Mouse (Mus musculus) forebrain, embryonic 13.5 days (tissue): ENCODE data around the gene Ano1. TPM values are rescaled to one million over a fixed set of nuclear protein-coding genes. Genes with fewer than 3 reads are reported as not detected.

Experiments used
- ATAC-seq: fragments of 200-750 bp; cut with Nextera tagmentation; 2 replicates; pipeline ENCODE4 v1.8.0; 2017
- H3K27ac ChIP-seq: fragments of 300-500 bp; sonication (generic); 2 replicates; pipeline ENCODE4 v1.5.1; 2015; ENCODE audit warnings: inconsistent platforms, mild to moderate bottlenecking, moderate library complexity
- H3K27me3 ChIP-seq: fragments of 300-500 bp; sonication (generic); 2 replicates; pipeline ENCODE4 v1.6.1; 2015; ENCODE audit warnings: mild to moderate bottlenecking, inconsistent platforms
- H3K36me3 ChIP-seq: fragments of 300-500 bp; sonication (generic); 2 replicates; pipeline ENCODE4 v1.6.1; 2015; ENCODE audit warnings: mild to moderate bottlenecking, inconsistent platforms; ENCODE audit not compliant: poor library complexity, severe bottlenecking
- H3K4me1 ChIP-seq: fragments of 300-500 bp; sonication (generic); 2 replicates; pipeline ENCODE4 v1.6.1; 2015; ENCODE audit warnings: inconsistent platforms
- H3K4me2 ChIP-seq: fragments of 300-500 bp; sonication (generic); 2 replicates; pipeline ENCODE4 v1.6.1; 2015; ENCODE audit warnings: inconsistent platforms, mild to moderate bottlenecking, moderate library complexity
- H3K4me3 ChIP-seq: fragments of 300-500 bp; sonication (generic); 2 replicates; pipeline ENCODE4 v1.5.1; 2015; ENCODE audit warnings: mild to moderate bottlenecking, inconsistent platforms
- H3K9ac ChIP-seq: fragments of 300-500 bp; sonication (generic); 2 replicates; pipeline ENCODE4 v1.6.1; 2015; ENCODE audit warnings: mild to moderate bottlenecking, inconsistent platforms
- H3K9me3 ChIP-seq: fragments of 300-500 bp; sonication (generic); replicated peaks from 2 replicates; pipeline ENCODE4 v1.6.1; 2016; ENCODE audit warnings: inconsistent platforms
- WGBS: fragments of 180-500 bp; shearing (Covaris S2); methylation state at CpG from one replicate; pipeline ENCODE4 v1.1.7; 2015; 5-methylcytosine and 5-hydroxymethylcytosine counted together
- polyA plus RNA-seq: library from polyadenylated mRNA; unstranded; fragments of >200 nt; fragmentation: Nextera tagmentation; extraction: Ambion mirVana; gene quantifications from 2 replicates; pipeline ENCODE4 v1.2.1, GENCODE M21; 2015

Ano1 gene
- 12.3 and 14.3 TPM in 2 replicates for polyA plus RNA-seq

DNA sequence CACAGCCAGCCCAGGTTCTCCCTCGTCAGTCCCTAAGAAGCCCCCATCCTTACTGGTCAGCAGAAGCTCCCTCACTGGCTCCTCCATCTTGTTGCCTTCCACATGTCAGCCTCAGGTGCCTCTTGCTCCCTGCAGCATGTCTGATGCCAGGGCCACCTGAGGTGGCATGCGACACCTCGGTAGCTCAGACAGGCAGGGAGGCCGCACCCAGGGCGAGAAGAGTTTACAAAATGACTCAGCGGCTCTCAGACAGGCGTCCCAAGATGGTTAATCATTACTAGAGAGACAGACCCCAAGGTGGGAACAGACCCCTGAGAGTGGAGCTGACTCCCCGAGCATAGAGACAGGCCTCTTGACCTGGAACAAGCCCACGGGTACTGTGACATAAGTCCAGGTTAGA lies at the start of gene Ano1:
Ano1 (minus strand) TSS at position 142 of the 400 bp plus-strand sequence.
- Histone ChIP-seq H3K4me3 (no peak within 1 kb of the TSS), H3K9ac (no peak within 1 kb of the TSS), H3K9me3 (no peaks in the 10 kb centered on the region), H3K36me3 (no peaks in the 10 kb centered on the region), H3K27me3 (no peaks in the 10 kb centered on the region), H3K4me1 (0 out of 2 replicates have a peak, but pooled peaks cover 6% of the 10 kb centered on the region), H3K4me2 (no peak within 1 kb of the TSS), H3K27ac (no peak within 1 kb of the TSS)
- no peak for ATAC-seq
- WGBS, result 90% methylated on average over 9 of the region's 9 CpGs

DNA sequence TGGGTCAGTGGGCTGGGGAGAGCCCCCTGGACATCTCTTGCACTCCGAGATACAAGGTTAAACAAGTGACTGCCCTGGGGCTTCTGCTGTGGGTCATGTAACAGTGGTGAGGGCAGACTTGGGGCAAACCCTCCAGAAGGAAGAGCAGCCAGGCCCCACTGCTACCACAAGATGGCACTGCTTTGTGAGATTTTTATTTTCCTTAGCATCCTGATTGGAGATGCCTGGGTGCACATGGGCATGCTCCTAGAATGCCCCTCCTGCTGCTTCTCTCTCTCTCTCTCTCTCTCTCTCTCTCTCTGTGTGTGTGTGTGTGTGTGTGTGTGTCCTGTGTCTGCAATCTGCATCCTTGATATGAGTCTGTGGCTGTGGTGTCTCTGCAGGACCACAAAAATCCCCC lies 46.7 kb upstream of the Ano1 start:
- no peak overlapping the region for H3K27ac ChIP-seq
- H3K4me3 ChIP-seq, result no peak overlapping the region
- no peaks in the 10 kb centered on the region for H3K4me1 ChIP-seq
- no peaks in the 10 kb centered on the region for H3K36me3 ChIP-seq
- no peaks in the 10 kb centered on the region for H3K9me3 ChIP-seq
- peaks cover 39% of the 10 kb centered on the region for H3K27me3 ChIP-seq
- no peak overlapping the region for H3K9ac ChIP-seq
- H3K4me2 ChIP-seq, result no peak overlapping the region
- WGBS, result 62% methylated on average over 1 of the region's 1 CpGs
- 0 out of 2 replicates have a peak, but pooled peaks have one; percentile 41 for ATAC-seq

DNA sequence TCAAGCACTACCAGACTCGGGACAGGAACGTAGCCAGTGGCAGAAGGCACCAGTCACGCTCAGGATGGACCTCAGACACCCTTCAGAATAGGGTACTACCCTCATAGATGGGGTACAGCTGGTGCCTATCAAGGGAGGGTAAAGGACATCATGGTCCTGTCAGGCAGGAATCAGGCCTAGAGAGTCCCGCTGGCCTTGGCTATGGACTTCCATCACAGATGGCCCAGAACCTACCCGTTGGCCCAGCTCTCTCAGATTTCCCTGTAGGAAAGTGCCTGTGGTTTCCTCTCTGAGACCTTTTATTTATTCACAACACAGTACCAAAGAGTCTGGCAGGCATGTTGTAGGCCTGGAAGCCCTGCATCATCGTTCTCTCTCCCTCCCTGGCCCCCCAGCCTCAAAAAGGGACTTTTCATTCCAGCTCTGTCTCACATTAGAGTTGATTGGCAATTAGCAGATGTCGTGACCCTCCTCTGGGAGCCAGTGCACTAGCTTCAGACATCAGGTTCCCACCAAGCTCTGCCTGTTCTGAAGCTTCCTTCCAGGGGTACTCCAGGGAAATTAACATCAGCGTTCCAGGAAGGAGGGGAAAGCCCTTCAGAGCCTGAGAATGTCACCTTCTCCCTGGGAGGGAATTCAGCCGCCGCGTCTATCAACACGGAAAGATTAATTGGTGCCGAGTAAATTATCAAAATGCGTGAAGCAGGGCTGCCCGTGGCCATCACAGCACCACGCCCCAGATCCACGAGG lies 45.4 kb upstream of the Ano1 start:
- 0 out of 2 replicates have a peak overlapping the region, but pooled peaks have one; percentile 1 for H3K9ac ChIP-seq
- peaks cover 33% of the 10 kb centered on the region for H3K27me3 ChIP-seq
- no peak overlapping the region for H3K4me3 ChIP-seq
- H3K27ac ChIP-seq, result no peak overlapping the region
- no peaks in the 10 kb centered on the region for H3K9me3 ChIP-seq
- no peak overlapping the region for H3K4me2 ChIP-seq
- no peaks in the 10 kb centered on the region for H3K36me3 ChIP-seq
- H3K4me1 ChIP-seq, result no peaks in the 10 kb centered on the region
- ATAC-seq, result no peak
- 58% methylated on average over 17 of the region's 17 CpGs for WGBS

DNA sequence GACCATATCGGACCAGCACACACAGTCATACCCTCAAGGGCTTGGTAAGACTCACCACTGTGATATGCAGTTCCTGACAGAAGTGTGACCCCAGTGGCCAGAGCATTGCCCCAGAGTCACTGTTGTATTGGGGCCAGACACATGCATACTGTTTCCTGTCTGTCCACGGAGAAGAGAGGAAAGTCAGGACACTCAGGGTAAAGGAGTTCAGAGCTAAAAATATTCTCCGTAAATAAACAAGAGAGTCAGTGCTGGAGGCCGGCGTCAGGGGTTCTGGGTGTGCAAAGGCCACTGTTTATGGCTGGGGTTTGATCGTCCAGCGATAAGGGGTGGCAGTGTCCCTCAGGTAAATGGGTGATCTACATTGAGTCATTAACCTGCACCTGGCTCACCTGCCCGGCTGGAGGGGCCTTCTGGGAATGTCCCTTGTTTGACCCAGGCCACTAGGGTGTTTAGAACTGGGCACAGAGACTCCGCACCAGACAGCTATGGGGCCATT lies 44.3 kb upstream of the Ano1 start:
- H3K4me1 ChIP-seq, result no peaks in the 10 kb centered on the region
- H3K4me2 ChIP-seq, result no peak overlapping the region
- peaks cover 24% of the 10 kb centered on the region for H3K27me3 ChIP-seq
- WGBS, result 91% methylated on average over 9 of the region's 9 CpGs
- no peak overlapping the region for H3K4me3 ChIP-seq
- H3K27ac ChIP-seq, result no peak overlapping the region
- no peaks in the 10 kb centered on the region for H3K36me3 ChIP-seq
- ATAC-seq, result no peak
- H3K9me3 ChIP-seq, result no peaks in the 10 kb centered on the region; the same call in 1 of the 2 replicates
- no peak overlapping the region for H3K9ac ChIP-seq

DNA sequence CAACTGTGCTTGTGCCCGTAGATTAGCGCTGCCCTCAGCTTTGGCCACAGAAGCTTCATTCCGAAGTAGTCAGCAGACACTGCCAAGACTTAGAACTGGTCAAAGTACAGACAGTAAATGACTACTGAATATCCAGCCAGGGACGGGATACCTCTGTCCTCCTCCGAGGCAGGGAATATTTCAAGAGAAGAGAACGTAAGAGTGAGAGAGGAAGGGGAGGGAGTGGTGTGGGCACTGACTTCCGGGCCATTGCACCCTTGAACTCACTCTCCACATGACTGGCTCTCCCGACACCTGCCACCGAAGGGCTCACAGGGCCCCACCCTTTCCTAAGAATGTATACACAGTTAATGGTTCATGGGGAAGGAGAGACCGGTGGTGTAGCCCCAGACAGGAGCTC lies 41.5 kb upstream of the Ano1 start:
- no peak overlapping the region for H3K9ac ChIP-seq
- H3K27ac ChIP-seq, result no peak overlapping the region
- H3K27me3 ChIP-seq, result 0 out of 2 replicates have a peak, but pooled peaks cover 15% of the 10 kb centered on the region
- no peak overlapping the region for H3K4me3 ChIP-seq
- whole genome bisulfite sequencing, result 84% methylated on average over 10 of the region's 10 CpGs
- H3K4me2 ChIP-seq, result no peak overlapping the region
- ATAC-seq, result no peak
- no peaks in the 10 kb centered on the region; the same call in 1 of the 2 replicates for H3K9me3 ChIP-seq
- H3K36me3 ChIP-seq, result no peaks in the 10 kb centered on the region
- no peaks in the 10 kb centered on the region for H3K4me1 ChIP-seq

DNA sequence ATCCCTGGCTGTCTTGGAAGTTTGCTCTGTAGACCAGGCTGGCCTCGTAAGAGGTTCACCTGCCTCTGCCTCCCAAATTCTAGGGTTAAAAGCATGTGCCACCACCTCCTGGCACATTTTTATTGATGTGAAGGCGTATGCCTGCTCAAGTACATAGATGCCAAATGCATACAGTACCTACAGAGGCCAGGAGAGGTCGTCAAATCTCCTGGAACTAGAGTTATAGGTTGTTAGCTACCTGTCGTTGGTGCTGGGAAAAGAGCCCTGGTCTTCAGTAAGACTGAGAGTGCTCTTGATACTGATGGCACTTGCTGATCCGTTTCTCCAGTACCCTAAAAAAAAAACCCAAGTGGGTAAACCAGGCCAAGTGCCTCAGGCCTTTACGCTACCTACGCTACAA lies 39.7 kb upstream of the Ano1 start:
- no peaks in the 10 kb centered on the region; the same call in 1 of the 2 replicates for H3K9me3 ChIP-seq
- H3K36me3 ChIP-seq, result no peaks in the 10 kb centered on the region
- 0 out of 2 replicates have a peak, but pooled peaks cover 10% of the 10 kb centered on the region for H3K27me3 ChIP-seq
- no peak for ATAC-seq
- no peaks in the 10 kb centered on the region for H3K4me1 ChIP-seq
- no peak overlapping the region for H3K4me2 ChIP-seq
- no peak overlapping the region for H3K9ac ChIP-seq
- H3K27ac ChIP-seq, result no peak overlapping the region
- H3K4me3 ChIP-seq, result no peak overlapping the region
- WGBS, result 91% methylated on average over 7 of the region's 7 CpGs

DNA sequence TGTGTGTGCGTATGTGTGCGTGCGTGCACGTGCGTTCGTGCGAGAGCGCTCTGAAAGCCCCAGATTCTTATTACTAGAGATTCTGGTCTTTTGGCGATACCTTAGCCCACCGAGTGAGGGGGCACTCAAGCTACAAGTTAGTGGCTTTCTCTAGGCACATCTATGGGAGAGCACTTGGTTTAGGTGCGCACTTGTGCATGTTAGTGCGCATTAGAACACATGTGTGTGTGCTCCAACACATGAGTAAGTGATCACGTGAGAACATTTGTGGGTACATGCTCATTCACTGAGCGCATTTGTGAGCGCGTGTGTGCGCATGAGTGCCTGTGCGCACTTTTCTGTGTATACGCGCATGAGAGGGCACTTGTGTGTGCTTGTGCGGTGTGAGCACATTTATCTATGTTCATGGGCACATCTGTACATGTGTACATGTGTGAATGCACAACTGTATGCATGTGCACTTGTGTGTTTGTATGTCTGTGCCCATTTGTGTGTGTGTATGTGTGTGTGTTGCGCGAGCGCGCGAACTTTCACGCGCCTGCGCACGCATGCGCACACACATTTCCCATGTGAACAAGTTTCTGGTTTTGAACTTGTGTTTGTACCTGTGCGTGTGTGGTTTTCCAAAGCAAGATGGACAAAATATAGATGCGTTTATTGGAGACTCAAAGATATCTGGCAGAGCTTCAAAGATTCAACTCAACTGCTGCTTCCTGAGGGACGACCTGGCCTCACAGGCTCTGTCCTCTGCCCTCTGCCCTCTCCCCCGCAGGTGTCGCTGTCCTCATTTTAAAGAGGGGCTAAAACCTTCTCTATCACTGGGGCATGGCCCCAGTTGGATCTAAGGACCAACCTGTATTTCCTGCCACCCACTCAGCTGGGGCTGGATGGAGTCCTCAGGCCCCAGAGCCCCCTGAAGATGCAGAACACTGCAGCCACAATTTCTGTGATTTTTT lies 38.1 kb upstream of the Ano1 start:
- Histone ChIP-seq H3K27ac (no peak overlapping the region), H3K36me3 (no peaks in the 10 kb centered on the region), H3K9ac (no peak overlapping the region), H3K4me3 (peak overlapping the region; percentile 23), H3K4me1 (no peaks in the 10 kb centered on the region), H3K27me3 (0 out of 2 replicates have a peak, but pooled peaks cover 10% of the 10 kb centered on the region), H3K4me2 (peak overlapping the region; percentile 50), H3K9me3 (no peaks in the 10 kb centered on the region; the same call in 1 of the 2 replicates)
- WGBS, result 46% methylated on average over 36 of the region's 36 CpGs
- ATAC-seq, result peak; percentile 45; the same call in 1 of the 2 replicates

DNA sequence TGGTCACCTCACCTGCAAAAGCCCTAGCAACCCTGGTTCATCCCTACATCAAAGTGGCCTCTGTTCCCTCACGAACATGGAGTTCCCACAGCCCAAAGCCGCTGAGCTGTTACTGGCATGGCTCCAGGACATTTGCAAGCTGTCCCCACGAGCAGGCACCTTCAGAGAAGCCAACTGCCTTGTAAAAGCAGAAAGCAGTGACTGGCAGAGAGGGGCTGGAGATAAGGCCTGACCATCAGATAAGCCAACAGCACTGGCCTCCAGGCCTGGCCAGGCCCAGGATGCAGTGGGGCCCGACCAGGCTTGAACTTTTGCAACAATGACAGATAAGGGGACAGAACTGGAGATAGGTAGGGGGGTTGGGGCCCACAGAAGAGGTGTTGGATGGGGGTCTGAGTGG lies 36.9 kb upstream of the Ano1 start:
- no peak overlapping the region for H3K4me2 ChIP-seq
- H3K27me3 ChIP-seq, result 0 out of 2 replicates have a peak, but pooled peaks cover 4% of the 10 kb centered on the region
- 49% methylated on average over 4 of the region's 4 CpGs for WGBS
- no peaks in the 10 kb centered on the region; the same call in 1 of the 2 replicates for H3K9me3 ChIP-seq
- no peaks in the 10 kb centered on the region for H3K36me3 ChIP-seq
- no peaks in the 10 kb centered on the region for H3K4me1 ChIP-seq
- H3K27ac ChIP-seq, result no peak overlapping the region
- no peak overlapping the region for H3K4me3 ChIP-seq
- 0 out of 2 replicates have a peak overlapping the region, but pooled peaks have one; percentile 13 for H3K9ac ChIP-seq
- ATAC-seq, result no peak

DNA sequence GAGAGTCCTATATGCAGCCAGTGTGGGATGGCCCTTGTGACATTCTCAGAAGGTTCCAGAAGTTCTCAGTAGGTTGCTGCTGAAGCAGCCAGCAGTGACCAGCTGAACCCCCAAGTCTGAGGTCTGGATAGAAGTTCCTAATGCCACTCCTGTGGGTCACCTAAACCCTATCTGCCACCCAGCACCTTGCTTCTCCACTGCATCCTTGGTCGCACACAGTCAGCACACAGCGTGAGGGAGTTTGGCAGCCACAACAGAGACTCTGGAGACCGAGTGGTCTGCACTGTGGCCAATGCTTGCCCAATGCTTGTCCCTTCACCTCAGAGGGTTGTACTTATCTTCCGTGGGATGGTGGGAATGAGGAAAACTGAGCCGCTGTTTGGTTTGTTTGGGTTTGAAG lies 35.7 kb upstream of the Ano1 start:
- Histone ChIP-seq H3K27ac (no peak overlapping the region), H3K27me3 (0 out of 2 replicates have a peak, but pooled peaks cover 4% of the 10 kb centered on the region), H3K9me3 (no peaks in the 10 kb centered on the region; the same call in 1 of the 2 replicates), H3K4me2 (no peak overlapping the region), H3K36me3 (no peaks in the 10 kb centered on the region), H3K4me1 (no peaks in the 10 kb centered on the region), H3K9ac (no peak overlapping the region), H3K4me3 (no peak overlapping the region)
- ATAC-seq, result no peak
- 91% methylated on average over 5 of the region's 5 CpGs for WGBS

DNA sequence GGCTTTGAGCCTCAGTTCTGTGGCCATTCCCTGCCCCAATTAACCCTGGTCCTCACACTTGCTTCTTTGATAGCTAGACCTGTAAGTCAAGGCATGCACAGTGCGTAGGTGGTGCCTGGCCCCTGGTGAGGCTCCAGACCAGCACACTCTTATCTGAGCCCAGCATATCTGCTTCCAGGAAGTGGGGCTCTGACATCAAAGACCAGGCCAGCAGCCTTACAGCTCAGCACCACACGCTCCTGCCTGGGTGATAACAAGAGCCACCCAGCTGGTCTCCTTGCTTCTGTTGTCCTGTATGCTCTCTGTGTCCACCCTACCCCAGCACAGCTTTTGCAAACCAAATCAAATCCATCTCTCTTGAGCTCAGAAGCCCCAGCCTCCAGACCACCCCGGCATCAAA lies 34.8 kb upstream of the Ano1 start:
- Histone ChIP-seq H3K27me3 (0 out of 2 replicates have a peak, but pooled peaks cover 4% of the 10 kb centered on the region), H3K4me1 (0 out of 2 replicates have a peak, but pooled peaks cover 3% of the 10 kb centered on the region), H3K36me3 (no peaks in the 10 kb centered on the region), H3K4me3 (no peak overlapping the region), H3K27ac (no peak overlapping the region), H3K4me2 (no peak overlapping the region), H3K9ac (no peak overlapping the region), H3K9me3 (no peaks in the 10 kb centered on the region)
- no peak for ATAC-seq
- 73% methylated on average over 3 of the region's 3 CpGs for WGBS

DNA sequence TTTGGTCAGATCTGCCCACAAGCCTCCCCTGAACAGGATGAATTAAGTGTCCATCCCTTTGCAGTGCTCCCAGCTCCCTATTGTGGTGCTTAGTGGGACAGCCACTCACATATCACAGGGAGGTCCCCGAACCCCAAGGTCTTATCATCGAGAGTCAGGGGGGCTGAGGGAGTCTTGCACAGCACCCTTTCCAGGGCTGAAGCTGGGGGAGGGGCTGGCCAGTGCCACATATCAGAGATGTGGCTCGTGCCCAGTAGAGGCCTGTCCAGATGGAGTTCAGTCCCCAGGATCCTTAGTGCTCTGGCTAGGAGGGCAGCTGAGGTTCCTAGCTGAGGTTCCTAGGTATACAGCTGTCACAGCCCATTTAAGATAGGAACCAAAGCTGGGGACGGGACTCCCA lies 32.4 kb upstream of the Ano1 start:
- WGBS, result 76% methylated on average over 4 of the region's 4 CpGs
- ATAC-seq, result no peak

More for the DNA sequence above, 32.4 kb upstream of the Ano1 start:
- no peak overlapping the region for H3K4me2 ChIP-seq
- no peaks in the 10 kb centered on the region for H3K36me3 ChIP-seq
- H3K4me3 ChIP-seq, result no peak overlapping the region
- 0 out of 2 replicates have a peak, but pooled peaks cover 5% of the 10 kb centered on the region for H3K4me1 ChIP-seq
- no peak overlapping the region for H3K27ac ChIP-seq
- no peak overlapping the region for H3K9ac ChIP-seq
- no peaks in the 10 kb centered on the region for H3K9me3 ChIP-seq
- H3K27me3 ChIP-seq, result 0 out of 2 replicates have a peak, but pooled peaks cover 4% of the 10 kb centered on the region
